Mouse (Mus musculus): ENCODE measurements around the gene Stk25. TPM values are rescaled to one million over a fixed set of nuclear protein-coding genes. Genes with fewer than 3 reads are reported as not detected.
"Not testable (repeated sequence)": the region's sequence is repeated elsewhere in the genome, so short reads cannot be mapped to it uniquely, and the experiment has no call there.

The Stk25 gene
- 116 and 121 TPM in 2 replicates for polyA plus RNA-seq (2015; fragmentation: Nextera tagmentation; extraction: Ambion mirVana)

GRCm38 (mm10) chr1:93658559-93658958 is at the start of gene Stk25:
TSS of gene Stk25 (minus strand) at chr1:93658659.
- not testable (repeated sequence) for H3K4me1 ChIP-seq (replicated peaks; ENCODE audit: control insufficient read depth, insufficient read depth, low read length); H3K27ac ChIP-seq (ENCODE audit: low read depth, low read length); H3K9me3 ChIP-seq (ENCODE audit: control insufficient read depth); H3K4me2 ChIP-seq (replicated peaks; ENCODE audit: low read depth); H3K27me3 ChIP-seq (replicated peaks; ENCODE audit: control insufficient read depth, insufficient read depth, low read length); ATAC-seq; H3K4me3 ChIP-seq (ENCODE audit: low read depth, low read length); H3K9ac ChIP-seq (ENCODE audit: low read depth, low read length); H3K36me3 ChIP-seq (ENCODE audit: control insufficient read depth, insufficient read depth)

- Histone ChIP-seq H3K9ac (ENCODE audit: low read depth, low read length) (no peak overlapping the region), H3K9me3 (ENCODE audit: control insufficient read depth) (no peaks in the 10 kb centered on the region), H3K4me1 (replicated peaks; ENCODE audit: control insufficient read depth, insufficient read depth, low read length) (no peaks in the 10 kb centered on the region), H3K27ac (ENCODE audit: low read depth, low read length) (no peak overlapping the region), H3K4me2 (replicated peaks; ENCODE audit: low read depth) (no peak overlapping the region), H3K4me3 (ENCODE audit: low read depth, low read length) (no peak overlapping the region), H3K36me3 (ENCODE audit: control insufficient read depth, insufficient read depth) (peaks cover 11% of the 10 kb centered on the region), H3K27me3 (replicated peaks; ENCODE audit: control insufficient read depth, insufficient read depth, low read length) (no peaks in the 10 kb centered on the region)
- peak; percentile 27; the same call in 1 of the 2 replicates for ATAC-seq
- 52% methylated on average over 3 of the region's 3 CpGs for WGBS
- no peak for TF ChIP-seq CTCF (IDR thresholded peaks at IDR 0.05; ENCODE audit: low read depth)
Measured at GRCm38 (mm10) chr1:93705389-93705788, 46.9 kb upstream of the Stk25 start.

GRCm38 (mm10) chr1:93704341-93704740 is 45.9 kb upstream of the Stk25 start:
- 0 out of 2 replicates have a peak overlapping the region, but pooled peaks have one; percentile 7 for H3K27ac ChIP-seq (ENCODE audit: low read depth, low read length)
- TF ChIP-seq CTCF (IDR thresholded peaks at IDR 0.05; ENCODE audit: low read depth) = no peak
- H3K4me3 ChIP-seq (ENCODE audit: low read depth, low read length) = no peak overlapping the region
- ATAC-seq = no peak
- no peaks in the 10 kb centered on the region for H3K4me1 ChIP-seq (replicated peaks; ENCODE audit: control insufficient read depth, insufficient read depth, low read length)
- H3K9me3 ChIP-seq (ENCODE audit: control insufficient read depth) = no peaks in the 10 kb centered on the region
- H3K27me3 ChIP-seq (replicated peaks; ENCODE audit: control insufficient read depth, insufficient read depth, low read length) = no peaks in the 10 kb centered on the region
- WGBS = 94% methylated on average over 9 of the region's 9 CpGs
- H3K36me3 ChIP-seq (ENCODE audit: control insufficient read depth, insufficient read depth) = peaks cover 11% of the 10 kb centered on the region
- H3K9ac ChIP-seq (ENCODE audit: low read depth, low read length) = no peak overlapping the region
- no peak overlapping the region for H3K4me2 ChIP-seq (replicated peaks; ENCODE audit: low read depth)

GRCm38 (mm10) chr1:93703472-93704048 is 45.1 kb upstream of the Stk25 start:
- WGBS = 53% methylated on average over 10 of the region's 10 CpGs
- no peak for TF ChIP-seq CTCF (IDR thresholded peaks at IDR 0.05; ENCODE audit: low read depth)
- Histone ChIP-seq H3K36me3 (ENCODE audit: control insufficient read depth, insufficient read depth) (peaks cover 10% of the 10 kb centered on the region), H3K9me3 (ENCODE audit: control insufficient read depth) (no peaks in the 10 kb centered on the region), H3K27ac (ENCODE audit: low read depth, low read length) (0 out of 2 replicates have a peak overlapping the region, but pooled peaks have one; percentile 7), H3K27me3 (replicated peaks; ENCODE audit: control insufficient read depth, insufficient read depth, low read length) (no peaks in the 10 kb centered on the region), H3K9ac (ENCODE audit: low read depth, low read length) (no peak overlapping the region), H3K4me2 (replicated peaks; ENCODE audit: low read depth) (no peak overlapping the region), H3K4me1 (replicated peaks; ENCODE audit: control insufficient read depth, insufficient read depth, low read length) (no peaks in the 10 kb centered on the region), H3K4me3 (ENCODE audit: low read depth, low read length) (no peak overlapping the region)
- ATAC-seq = peak; percentile 88

- no peak for TF ChIP-seq CTCF (IDR thresholded peaks at IDR 0.05; ENCODE audit: low read depth)
- Histone ChIP-seq H3K27ac (ENCODE audit: low read depth, low read length) (no peak overlapping the region), H3K4me3 (ENCODE audit: low read depth, low read length) (no peak overlapping the region), H3K9me3 (ENCODE audit: control insufficient read depth) (no peaks in the 10 kb centered on the region), H3K9ac (ENCODE audit: low read depth, low read length) (no peak overlapping the region), H3K4me1 (replicated peaks; ENCODE audit: control insufficient read depth, insufficient read depth, low read length) (no peaks in the 10 kb centered on the region), H3K36me3 (ENCODE audit: control insufficient read depth, insufficient read depth) (peaks cover 7% of the 10 kb centered on the region), H3K27me3 (replicated peaks; ENCODE audit: control insufficient read depth, insufficient read depth, low read length) (no peaks in the 10 kb centered on the region), H3K4me2 (replicated peaks; ENCODE audit: low read depth) (no peak overlapping the region)
- 70% methylated on average over 1 of the region's 1 CpGs for WGBS
- no peak for ATAC-seq
Measured at GRCm38 (mm10) chr1:93702106-93702505, 43.6 kb upstream of the Stk25 start.

GRCm38 (mm10) chr1:93699159-93699558 is 40.7 kb upstream of the Stk25 start:
- Histone ChIP-seq H3K4me3 (ENCODE audit: low read depth, low read length) (no peak overlapping the region), H3K27ac (ENCODE audit: low read depth, low read length) (no peak overlapping the region), H3K9ac (ENCODE audit: low read depth, low read length) (no peak overlapping the region), H3K4me1 (replicated peaks; ENCODE audit: control insufficient read depth, insufficient read depth, low read length) (no peaks in the 10 kb centered on the region; the same call in 1 of the 2 replicates), H3K36me3 (ENCODE audit: control insufficient read depth, insufficient read depth) (peaks cover 3% of the 10 kb centered on the region; the same call in 1 of the 2 replicates), H3K27me3 (replicated peaks; ENCODE audit: control insufficient read depth, insufficient read depth, low read length) (no peaks in the 10 kb centered on the region), H3K4me2 (replicated peaks; ENCODE audit: low read depth) (no peak overlapping the region), H3K9me3 (ENCODE audit: control insufficient read depth) (no peaks in the 10 kb centered on the region)
- 80% methylated on average over 4 of the region's 4 CpGs for WGBS
- no peak for ATAC-seq
- TF ChIP-seq CTCF (IDR thresholded peaks at IDR 0.05; ENCODE audit: low read depth) = no peak
